Mouse (Mus musculus) embryonic facial prominence, embryonic 11.5 days (tissue): ENCODE data around the gene Cdk6. TPM values are rescaled to one million over a fixed set of nuclear protein-coding genes. Genes with fewer than 3 reads are reported as not detected.
"Not testable (repeated sequence)": the region's sequence is repeated elsewhere in the genome, so short reads cannot be mapped to it uniquely, and the experiment has no call there.

Experiments
- ATAC-seq: fragments of 200-750 bp; cut with Nextera tagmentation; replicated peaks from 2 replicates; pipeline ENCODE4 v1.8.0; 2017; ENCODE audit warnings: low read depth; ENCODE audit not compliant: insufficient number of reproducible peaks, low FRiP score, low TSS enrichment
- DNase-seq: peaks from one replicate; pipeline ENCODE4 v3.0.0-alpha.2; 2015; ENCODE audit warnings: low spot score
- H3K27ac ChIP-seq: fragments of 300-500 bp; sonication (generic); replicated peaks from 2 replicates; pipeline ENCODE4 v1.5.1; 2014; ENCODE audit warnings: mild to moderate bottlenecking, low read depth, low read length, control low read depth
- H3K27me3 ChIP-seq: fragments of 300-500 bp; sonication (generic); 2 replicates; pipeline ENCODE4 v1.6.1; 2014; ENCODE audit warnings: mild to moderate bottlenecking, low read length, moderate library complexity, mixed read lengths; ENCODE audit not compliant: control insufficient read depth, insufficient read depth
- H3K36me3 ChIP-seq: fragments of 300-500 bp; sonication (generic); replicated peaks from 2 replicates; pipeline ENCODE4 v1.6.1; 2014; ENCODE audit warnings: low read depth, mild to moderate bottlenecking, low read length, moderate library complexity, mixed read lengths; ENCODE audit not compliant: control insufficient read depth, insufficient read depth
- H3K4me1 ChIP-seq: fragments of 300-500 bp; sonication (generic); 2 replicates; pipeline ENCODE4 v1.6.1; 2014; ENCODE audit warnings: low read length, mixed read lengths; ENCODE audit not compliant: control insufficient read depth, insufficient read depth
- H3K4me2 ChIP-seq: fragments of 300-500 bp; sonication (generic); 2 replicates; pipeline ENCODE4 v1.6.1; 2014; ENCODE audit warnings: low read depth, mild to moderate bottlenecking, control low read depth, low read length, moderate library complexity
- H3K4me3 ChIP-seq: fragments of 300-500 bp; sonication (generic); 2 replicates; pipeline ENCODE4 v1.5.1; 2014; ENCODE audit warnings: low read depth, low read length, control low read depth
- H3K9ac ChIP-seq: fragments of 300-500 bp; sonication (generic); replicated peaks from 2 replicates; pipeline ENCODE4 v1.6.1; 2014; ENCODE audit warnings: mild to moderate bottlenecking, control low read depth, low read length
- H3K9me3 ChIP-seq: fragments of 300-500 bp; sonication (generic); replicated peaks from 2 replicates; pipeline ENCODE4 v1.6.1; 2016; ENCODE audit warnings: mild to moderate bottlenecking, low read length, inconsistent platforms, mixed read lengths; ENCODE audit not compliant: control insufficient read depth
- WGBS: fragments of 180-500 bp; shearing (Covaris S2); extraction: QIAGEN DNeasy Blood & Tissue Kit; methylation state at CpG from one replicate; pipeline ENCODE4 v1.1.7; 2014; 5-methylcytosine and 5-hydroxymethylcytosine counted together
- polyA plus RNA-seq: library from polyadenylated mRNA; unstranded; fragments of >200 nt; fragmentation: Nextera tagmentation; extraction: Ambion mirVana; gene quantifications from 2 replicates; pipeline ENCODE4 v1.2.1, GENCODE M21; 2014

The Cdk6 gene
- polyA plus RNA-seq, 1 experiment from 2014 or later = 17.2 TPM

DNA sequence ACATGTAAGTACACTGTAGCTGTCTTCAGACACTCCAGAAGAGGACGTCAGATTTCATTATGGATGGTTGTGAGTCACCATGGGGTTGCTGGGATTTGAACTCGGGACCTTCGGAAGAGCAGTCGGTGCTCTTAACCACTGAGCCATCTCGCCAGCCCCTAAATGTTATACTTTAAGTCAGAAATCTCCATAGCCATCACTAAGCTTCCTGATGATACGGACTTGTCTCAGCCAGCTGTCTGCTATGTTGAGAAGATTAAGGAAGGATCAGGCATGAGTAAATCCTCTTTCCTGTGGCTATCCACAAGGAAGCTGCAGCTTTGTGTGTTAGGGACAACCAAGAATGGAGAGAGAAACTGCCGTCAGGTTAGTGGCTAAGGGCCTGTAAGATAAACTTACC is 30.1 kb upstream of the Cdk6 start:
- not testable (repeated sequence) for ATAC-seq, H3K27ac ChIP-seq
- WGBS = 83% methylated on average over 7 of the region's 7 CpGs

DNA sequence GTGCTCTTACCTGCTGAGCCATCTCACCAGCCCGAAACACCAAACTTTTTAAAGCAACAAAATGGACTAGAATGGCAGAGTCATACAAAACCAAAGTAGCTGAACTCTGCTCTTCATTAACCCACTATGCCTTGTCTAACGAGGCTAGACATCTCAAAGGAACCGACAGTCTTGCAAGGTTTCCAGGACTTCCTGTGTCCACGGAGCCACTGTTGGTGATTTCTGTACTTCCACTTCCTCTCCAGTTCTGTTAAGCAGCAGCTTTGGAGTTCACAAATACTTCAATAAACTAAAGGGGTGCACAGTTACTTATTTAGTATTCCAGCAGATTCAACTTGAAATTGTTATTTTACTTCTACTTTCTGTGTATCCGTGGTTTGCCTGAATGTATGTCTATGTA is 23.6 kb upstream of the Cdk6 start:
- H3K27me3 ChIP-seq, H3K4me1 ChIP-seq, DNase-seq, H3K4me2 ChIP-seq, H3K9ac ChIP-seq, ATAC-seq, H3K27ac ChIP-seq, H3K36me3 ChIP-seq, H3K9me3 ChIP-seq, H3K4me3 ChIP-seq: not testable (repeated sequence)
- 83% methylated on average over 5 of the region's 5 CpGs for WGBS

More for the DNA sequence above, 30.1 kb upstream of the Cdk6 start:
- not testable (repeated sequence) for H3K27me3 ChIP-seq, DNase-seq, H3K4me2 ChIP-seq, H3K9ac ChIP-seq, H3K4me3 ChIP-seq, H3K4me1 ChIP-seq, H3K36me3 ChIP-seq, H3K9me3 ChIP-seq

DNA sequence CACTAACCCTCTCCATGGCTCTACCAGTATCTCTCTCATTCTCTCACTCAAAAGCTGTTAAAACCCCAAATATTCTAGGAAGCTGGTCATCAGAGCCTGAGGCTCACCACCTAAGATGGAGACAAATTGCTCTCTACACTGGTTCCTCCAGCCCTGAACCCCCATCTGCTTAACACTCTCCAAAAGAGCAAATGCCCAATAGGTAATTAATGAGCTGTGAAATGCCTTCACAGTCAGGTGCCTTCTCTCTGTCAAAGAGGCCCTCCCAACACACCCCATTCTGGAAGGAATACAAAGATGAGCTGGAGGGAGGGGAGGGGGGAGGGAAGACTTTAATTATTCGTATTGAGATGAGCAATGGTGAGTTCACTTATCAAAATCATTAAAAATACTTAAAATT is 21.1 kb upstream of the Cdk6 start:
- H3K4me1 ChIP-seq = no peaks in the 10 kb centered on the region
- H3K27me3 ChIP-seq = no peaks in the 10 kb centered on the region
- H3K9me3 ChIP-seq = no peaks in the 10 kb centered on the region
- WGBS = 16% methylated on average over 1 of the region's 1 CpGs
- no peak overlapping the region for H3K4me2 ChIP-seq
- H3K9ac ChIP-seq = no peak overlapping the region
- ATAC-seq (no peak), DNase-seq (no peak)
- H3K36me3 ChIP-seq = no peaks in the 10 kb centered on the region
- H3K27ac ChIP-seq = no peak overlapping the region
- H3K4me3 ChIP-seq = no peak overlapping the region

DNA sequence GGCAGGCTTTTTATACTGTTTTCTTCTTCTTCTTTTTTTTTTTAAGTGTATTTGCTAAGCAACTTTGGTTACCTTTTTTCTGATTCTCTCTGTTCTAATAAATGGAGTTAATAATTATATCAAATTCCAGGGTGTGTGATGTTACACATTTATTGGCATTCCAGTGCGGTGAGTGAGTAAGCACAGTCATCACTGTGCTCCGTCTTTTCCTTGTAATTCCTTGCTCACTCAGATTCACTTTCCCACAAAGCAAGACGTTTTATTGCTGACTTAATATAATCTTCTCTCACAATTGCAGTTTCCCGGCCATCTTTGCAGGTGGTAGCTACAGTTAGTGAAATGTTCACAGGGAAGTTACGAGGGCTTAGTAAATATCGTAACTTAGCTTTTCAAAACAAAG is 19.2 kb upstream of the Cdk6 start:
- ATAC-seq = no peak
- Histone ChIP-seq H3K27ac (no peak overlapping the region), H3K36me3 (no peaks in the 10 kb centered on the region), H3K9ac (no peak overlapping the region), H3K4me3 (no peak overlapping the region), H3K4me2 (no peak overlapping the region), H3K9me3 (no peaks in the 10 kb centered on the region), H3K27me3 (no peaks in the 10 kb centered on the region), H3K4me1 (no peaks in the 10 kb centered on the region)
- 86% methylated on average over 6 of the region's 6 CpGs for WGBS
- no peak for DNase-seq

DNA sequence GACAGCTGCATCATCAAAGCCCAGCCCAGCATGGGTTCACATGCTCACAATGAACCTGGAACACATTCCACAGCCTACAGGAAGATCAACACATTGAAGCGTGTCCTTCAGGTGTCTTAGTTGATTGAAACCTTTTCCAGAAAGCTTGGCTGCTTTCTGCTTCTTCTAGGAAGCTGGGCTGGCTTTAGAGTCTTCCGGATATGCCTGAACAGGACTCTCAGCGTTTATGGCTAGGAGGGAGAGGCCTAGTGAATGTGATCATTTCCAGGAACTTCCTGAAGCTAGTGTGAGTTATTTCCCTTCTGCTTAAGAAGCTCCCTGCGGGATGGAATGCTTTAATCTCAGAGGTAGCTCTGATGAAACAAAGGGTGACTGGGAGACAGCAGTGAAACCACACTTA is 17.2 kb upstream of the Cdk6 start:
- no peak for DNase-seq
- WGBS = 69% methylated on average over 4 of the region's 4 CpGs

DNA sequence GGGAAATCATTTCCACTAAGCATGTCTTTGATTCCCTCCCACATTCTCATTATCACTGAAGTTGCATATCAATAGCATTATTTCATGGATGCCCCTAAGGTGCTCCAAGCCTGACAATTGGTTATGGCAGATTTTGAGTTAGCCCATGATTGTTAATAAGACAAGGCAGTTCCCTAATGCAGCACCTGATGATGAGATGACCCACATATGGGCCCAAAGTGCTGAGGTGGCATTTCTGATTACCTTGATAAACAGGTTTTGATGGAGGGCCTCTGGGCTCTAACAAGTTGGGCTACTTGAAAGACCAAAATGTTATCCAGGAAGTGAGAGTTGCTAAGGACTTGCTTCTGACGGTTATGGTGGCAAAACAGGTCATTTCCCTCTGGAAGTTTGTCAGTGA is 11.9 kb upstream of the Cdk6 start:
- WGBS = 52% methylated on average over 1 of the region's 1 CpGs
- Histone ChIP-seq H3K9ac (no peak overlapping the region), H3K4me3 (no peak overlapping the region), H3K27me3 (no peaks in the 10 kb centered on the region), H3K4me1 (no peaks in the 10 kb centered on the region), H3K4me2 (no peak overlapping the region), H3K27ac (no peak overlapping the region), H3K9me3 (no peaks in the 10 kb centered on the region), H3K36me3 (no peaks in the 10 kb centered on the region)
- no peak for DNase-seq
- ATAC-seq = no peak

More for the DNA sequence above, 17.2 kb upstream of the Cdk6 start:
- H3K4me3 ChIP-seq = no peak overlapping the region
- ATAC-seq = no peak
- no peaks in the 10 kb centered on the region for H3K4me1 ChIP-seq
- H3K36me3 ChIP-seq = no peaks in the 10 kb centered on the region
- H3K9ac ChIP-seq = no peak overlapping the region
- H3K27me3 ChIP-seq = no peaks in the 10 kb centered on the region
- no peak overlapping the region for H3K4me2 ChIP-seq
- no peak overlapping the region for H3K27ac ChIP-seq
- H3K9me3 ChIP-seq = no peaks in the 10 kb centered on the region

DNA sequence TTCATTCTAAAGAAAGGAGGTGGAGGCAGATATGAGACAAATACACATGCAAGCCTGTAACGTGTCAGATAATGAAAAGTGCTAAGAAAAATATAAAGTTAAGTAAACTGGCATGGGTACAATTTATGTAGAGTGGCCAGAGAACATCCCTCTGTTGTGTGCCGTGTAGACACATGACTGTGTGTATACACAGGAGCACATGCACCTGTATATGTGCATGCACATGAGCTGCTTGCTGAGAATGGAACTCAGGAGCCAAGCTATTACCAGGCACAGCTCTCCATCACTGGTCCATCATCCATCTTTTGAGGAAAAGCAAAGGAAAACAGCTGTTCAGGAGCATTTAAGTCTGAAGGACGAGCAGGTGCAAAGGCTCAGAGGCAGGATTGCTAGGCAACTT is 10.4 kb upstream of the Cdk6 start:
- Histone ChIP-seq H3K36me3 (no peaks in the 10 kb centered on the region), H3K4me2 (no peak overlapping the region), H3K27me3 (no peaks in the 10 kb centered on the region), H3K9me3 (no peaks in the 10 kb centered on the region), H3K4me1 (no peaks in the 10 kb centered on the region), H3K27ac (no peak overlapping the region), H3K4me3 (no peak overlapping the region), H3K9ac (no peak overlapping the region)
- no peak for ATAC-seq
- DNase-seq = no peak
- 68% methylated on average over 3 of the region's 3 CpGs for WGBS

DNA sequence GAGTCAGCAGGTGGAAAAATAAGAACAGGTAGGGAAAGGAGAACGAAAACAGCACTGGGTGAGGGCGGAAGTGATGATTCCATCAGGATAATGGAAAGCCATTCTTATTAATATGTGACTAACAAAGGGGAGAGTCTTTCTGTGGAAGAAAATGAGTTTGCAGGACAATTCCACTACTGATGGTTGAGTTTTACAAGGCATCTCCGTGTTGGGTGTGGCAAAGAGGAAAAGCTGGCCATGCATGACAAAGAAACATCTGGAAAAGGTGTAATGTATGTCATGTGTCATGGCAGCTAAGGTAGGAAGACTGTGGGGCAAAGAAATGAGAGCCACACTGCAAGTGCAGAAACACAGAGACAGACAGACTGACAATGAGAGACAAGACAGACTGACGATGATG is 8.3 kb upstream of the Cdk6 start:
- 88% methylated on average over 4 of the region's 4 CpGs for WGBS
- not testable (repeated sequence) for ATAC-seq, DNase-seq, H3K9ac ChIP-seq, H3K27ac ChIP-seq, H3K4me2 ChIP-seq, H3K4me1 ChIP-seq, H3K27me3 ChIP-seq, H3K36me3 ChIP-seq, H3K9me3 ChIP-seq, H3K4me3 ChIP-seq
